Mouse (Mus musculus) embryonic fibroblast, embryonic 13.5 days (primary cell): ENCODE results near the gene Cep152. TPM values are rescaled to one million over a fixed set of nuclear protein-coding genes. Genes with fewer than 3 reads are reported as not detected.

Experiments
- H3K27ac ChIP-seq: 2 replicates; pipeline ENCODE4 v1.5.1; 2012; ENCODE audit warnings: low read length, control low read depth, inconsistent platforms; ENCODE audit not compliant: insufficient read depth
- H3K4me1 ChIP-seq: 2 replicates; pipeline ENCODE4 v1.6.1; 2011; ENCODE audit warnings: low read length; ENCODE audit not compliant: control insufficient read depth, insufficient read depth
- H3K4me3 ChIP-seq: 2 replicates; pipeline ENCODE4 v1.5.1; 2011; ENCODE audit warnings: mild to moderate bottlenecking, control low read depth, low read length; ENCODE audit not compliant: insufficient read depth
- CTCF ChIP-seq: IDR thresholded peaks from 2 replicates; pipeline ENCODE4 v1.5.1; 2011; ENCODE audit warnings: mild to moderate bottlenecking, control low read depth, low read length, moderate library complexity, borderline replicate concordance; ENCODE audit not compliant: insufficient read depth
- POLR2A ChIP-seq: IDR thresholded peaks from 2 replicates; pipeline ENCODE4 v1.6.1; 2011; ENCODE audit warnings: low read depth, mild to moderate bottlenecking, control low read depth, low read length, moderate library complexity
- polyA plus RNA-seq: library from polyadenylated mRNA; stranded (reverse); fragments of >200 nt; gene quantifications from 2 replicates; pipeline ENCODE4 v1.2.4, GENCODE M21; 2011; ENCODE audit warnings: low read depth; ENCODE audit not compliant: missing spikeins, insufficient read length

The Cep152 gene
- polyA plus RNA-seq, 1 experiment = 4.3 TPM

DNA sequence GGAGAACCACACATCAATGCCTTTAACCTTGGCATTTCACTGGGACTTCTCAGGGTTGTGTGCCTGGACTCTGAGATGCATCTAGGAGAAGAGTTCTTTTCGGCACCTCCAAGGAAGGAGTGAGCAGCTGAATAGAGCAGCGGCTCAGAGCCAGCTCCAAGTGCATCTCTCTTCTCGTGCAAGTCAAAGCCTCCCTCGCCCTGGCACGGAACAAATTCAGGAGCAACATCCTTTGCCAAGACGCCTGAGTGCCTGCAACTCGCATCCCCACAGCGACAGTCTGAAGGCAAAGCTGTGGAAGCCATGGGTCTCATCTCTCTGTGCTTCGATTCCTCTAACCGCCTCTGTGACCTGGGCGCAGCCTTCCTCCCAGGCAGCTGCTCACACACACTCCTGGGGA is 61.0 kb downstream of the Cep152 start:
- Histone ChIP-seq H3K4me3 (no peak overlapping the region), H3K27ac (no peak overlapping the region), H3K4me1 (no peaks in the 10 kb centered on the region)
- TF ChIP-seq CTCF (no peak), POLR2A (no peak)

DNA sequence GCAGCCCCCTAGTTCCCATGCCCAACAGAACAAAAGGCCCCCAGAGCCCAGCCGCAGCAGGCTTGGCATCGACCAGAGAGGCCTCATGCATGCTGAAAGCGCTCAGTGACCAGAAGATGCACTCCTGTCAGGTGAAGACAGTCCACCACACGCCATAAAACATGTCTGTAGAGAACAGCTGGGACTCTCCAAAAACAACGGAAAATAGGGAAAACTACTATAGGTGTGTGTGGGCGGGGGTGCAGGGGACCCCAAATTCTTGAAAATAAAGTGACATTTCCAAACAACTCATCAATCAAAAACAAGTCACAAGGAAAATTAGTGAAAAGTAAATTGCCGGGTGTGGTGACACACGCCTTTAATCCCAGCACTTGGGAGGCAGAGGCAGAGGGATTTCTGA is 62.5 kb downstream of the Cep152 start:
- Histone ChIP-seq H3K4me3 (no peak overlapping the region), H3K27ac (no peak overlapping the region), H3K4me1 (no peaks in the 10 kb centered on the region)
- TF ChIP-seq POLR2A (no peak), CTCF (no peak)

DNA sequence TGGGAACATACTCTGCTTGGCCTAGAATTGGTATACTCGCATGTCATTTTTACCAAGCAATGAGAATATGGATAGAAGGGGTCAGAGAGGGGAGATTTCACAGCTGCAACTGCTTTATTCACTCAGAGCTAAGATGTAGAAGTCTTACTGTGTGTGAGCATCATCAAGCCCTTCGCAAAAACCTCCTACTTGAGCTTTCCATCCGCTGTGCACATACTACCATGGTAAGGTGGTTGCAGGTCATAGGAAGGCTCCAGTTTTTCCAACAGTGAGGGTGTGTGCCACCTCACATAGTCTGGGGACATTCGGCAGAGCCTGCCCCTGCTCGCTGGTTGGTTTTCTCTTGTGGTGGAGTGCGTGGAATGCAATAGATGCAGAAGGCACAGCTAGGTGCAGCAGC is 64.9 kb downstream of the Cep152 start:
- H3K4me1 ChIP-seq = no peaks in the 10 kb centered on the region
- H3K4me3 ChIP-seq = no peak overlapping the region
- H3K27ac ChIP-seq = no peak overlapping the region
- no peak for TF ChIP-seq CTCF
- no peak for TF ChIP-seq POLR2A

DNA sequence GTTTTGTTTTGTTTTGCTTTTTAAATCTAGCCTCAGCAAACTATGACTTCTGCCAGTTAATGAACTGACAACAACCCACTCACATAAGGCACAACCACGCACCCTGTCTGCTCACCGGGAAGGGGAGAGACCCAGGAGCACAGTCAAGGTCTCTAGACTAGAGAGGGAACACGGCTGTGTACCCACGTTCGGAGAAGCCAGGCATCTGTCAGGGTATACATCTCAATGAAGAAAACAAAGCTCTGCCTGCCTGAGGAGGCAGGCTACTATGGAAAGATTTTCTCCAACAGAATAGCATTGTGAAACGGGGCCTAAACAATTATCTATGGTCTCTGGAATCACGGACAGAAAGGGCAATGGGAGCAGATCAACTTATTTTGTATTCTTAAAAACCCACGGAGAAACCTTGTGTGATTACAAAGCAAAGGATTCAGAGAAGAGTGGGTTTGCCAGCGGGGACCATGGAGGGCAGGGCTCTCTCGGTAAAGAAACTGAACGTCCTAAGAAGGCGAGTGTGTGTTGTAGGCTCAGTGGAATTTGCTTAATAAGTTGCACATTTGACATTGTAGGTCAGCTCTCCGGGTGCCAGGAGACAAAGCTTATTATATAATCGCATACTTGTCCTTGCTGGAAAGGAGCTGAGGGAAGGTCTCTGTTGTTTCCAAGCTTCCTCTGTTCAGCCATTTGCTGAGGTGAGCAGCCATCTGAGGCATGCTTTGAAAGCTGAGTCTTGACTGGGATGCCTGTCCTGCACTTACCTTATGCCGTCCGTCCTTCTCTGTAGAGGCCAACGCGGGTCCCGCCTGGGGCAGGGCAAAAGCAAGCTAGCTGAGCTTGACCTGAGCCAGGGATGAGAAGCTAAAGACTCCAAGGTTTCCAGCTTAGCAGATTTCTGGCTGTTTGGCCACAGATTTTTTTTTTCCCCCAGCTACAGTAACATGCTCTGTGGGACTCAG is 66.0 kb downstream of the Cep152 start:
- Histone ChIP-seq H3K4me3 (no peak overlapping the region), H3K27ac (no peak overlapping the region), H3K4me1 (no peaks in the 10 kb centered on the region)
- TF ChIP-seq CTCF (no peak), POLR2A (no peak)

DNA sequence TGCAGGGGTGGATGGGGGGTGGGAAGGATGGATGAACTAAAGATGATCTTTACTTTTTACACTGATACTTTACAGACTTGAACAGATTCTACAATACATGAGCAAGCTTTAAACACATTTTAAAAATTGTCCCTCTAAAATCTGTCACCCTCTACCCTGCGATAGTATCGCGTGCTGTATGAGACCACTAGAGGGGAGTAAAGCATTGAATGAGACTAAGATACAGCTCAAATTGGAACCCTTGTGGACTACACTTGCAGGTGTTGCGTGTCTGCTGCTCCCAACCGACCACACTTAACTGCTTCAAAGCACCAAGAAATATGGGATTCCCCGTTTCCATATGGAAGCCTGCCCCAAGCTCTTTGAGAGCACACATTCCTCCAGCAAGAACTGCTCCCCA is 69.1 kb downstream of the Cep152 start:
- H3K4me1 ChIP-seq = peaks cover 3% of the 10 kb centered on the region
- TF ChIP-seq POLR2A (no peak), CTCF (no peak)
- H3K27ac ChIP-seq = no peak overlapping the region
- H3K4me3 ChIP-seq = no peak overlapping the region

DNA sequence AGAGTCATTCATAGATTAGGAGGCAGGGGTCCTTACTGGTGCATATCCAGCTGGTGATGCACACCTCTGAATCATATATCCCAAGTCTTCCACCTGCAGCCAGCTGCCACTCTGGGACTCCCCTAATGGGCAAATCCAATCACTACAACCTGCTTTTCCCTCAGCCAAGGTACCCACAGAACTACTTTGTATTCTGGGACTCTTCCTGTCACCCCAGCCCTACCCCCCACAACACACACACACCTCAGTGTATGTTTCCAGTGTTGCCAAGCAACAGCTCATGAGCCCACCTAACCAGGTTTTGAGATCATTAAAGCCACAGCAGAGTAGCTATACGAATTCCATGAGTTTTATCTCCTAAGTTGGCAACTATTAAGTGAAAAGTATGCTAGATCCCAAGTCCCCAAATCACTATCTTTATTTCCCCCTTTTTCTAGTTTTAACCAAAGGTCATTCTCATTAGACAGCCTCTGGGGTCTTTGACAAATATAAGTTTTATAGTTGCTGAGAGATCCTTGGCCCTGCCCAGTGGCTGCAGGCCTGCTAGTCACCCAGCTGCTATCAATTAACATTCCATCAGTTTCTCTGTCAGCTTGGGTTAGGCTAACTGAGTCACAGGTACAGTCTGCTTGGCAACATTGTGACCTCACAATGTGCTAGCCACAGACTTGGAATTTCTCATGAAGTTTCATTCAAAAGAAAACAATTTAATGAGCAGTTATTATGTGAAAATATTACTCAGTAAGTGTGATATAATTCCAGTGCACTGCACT is 75.9 kb downstream of the Cep152 start:
- TF ChIP-seq POLR2A (no peak), CTCF (no peak)

DNA sequence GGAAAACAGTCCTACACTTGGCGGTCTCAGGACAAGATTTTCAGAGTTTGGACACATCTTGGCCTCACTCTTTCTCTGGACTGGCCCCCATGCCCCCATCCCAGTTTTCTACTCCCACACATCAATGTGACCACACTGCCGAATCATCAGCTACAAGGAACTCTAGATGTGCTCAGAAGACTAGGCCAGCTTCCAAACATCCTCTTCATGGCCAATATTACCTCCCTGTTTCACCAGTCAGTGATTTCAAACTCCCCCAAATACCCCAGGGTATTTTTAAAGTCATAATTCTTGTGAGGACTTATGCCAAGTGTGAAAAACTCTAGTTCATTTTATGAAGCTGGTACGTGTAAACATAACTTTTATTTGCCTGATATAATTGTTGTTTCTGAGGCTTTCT is 79.9 kb downstream of the Cep152 start:
- H3K4me1 ChIP-seq = peaks cover 9% of the 10 kb centered on the region
- H3K27ac ChIP-seq = peak overlapping the region; percentile 88
- no peak overlapping the region for H3K4me3 ChIP-seq
- TF ChIP-seq CTCF = no peak
- TF ChIP-seq POLR2A = no peak

More for the DNA sequence above, 75.9 kb downstream of the Cep152 start:
- Histone ChIP-seq H3K4me3 (no peak overlapping the region), H3K4me1 (peaks cover 3% of the 10 kb centered on the region), H3K27ac (0 out of 2 replicates have a peak overlapping the region, but pooled peaks have one; percentile 4)

DNA sequence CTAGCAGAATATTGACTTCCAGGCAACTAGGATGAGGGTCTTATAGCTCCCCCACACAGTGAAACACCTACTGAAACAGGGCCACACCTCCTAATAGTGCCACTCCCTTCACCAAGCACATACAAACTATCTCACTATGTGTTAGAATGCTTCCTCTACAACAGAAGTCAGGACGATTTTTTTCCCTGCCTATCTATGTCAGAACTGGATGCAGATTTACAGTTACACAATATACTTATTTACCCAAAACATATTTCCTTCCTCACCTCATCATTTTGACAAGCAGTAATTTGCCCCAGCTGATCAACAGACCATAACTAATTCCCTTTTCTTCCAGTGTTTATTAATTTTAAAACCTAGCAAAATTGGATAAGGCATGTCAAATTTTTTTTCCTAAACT is 81.3 kb downstream of the Cep152 start:
- H3K4me3 ChIP-seq = no peak overlapping the region
- TF ChIP-seq CTCF = no peak
- no peak for TF ChIP-seq POLR2A

DNA sequence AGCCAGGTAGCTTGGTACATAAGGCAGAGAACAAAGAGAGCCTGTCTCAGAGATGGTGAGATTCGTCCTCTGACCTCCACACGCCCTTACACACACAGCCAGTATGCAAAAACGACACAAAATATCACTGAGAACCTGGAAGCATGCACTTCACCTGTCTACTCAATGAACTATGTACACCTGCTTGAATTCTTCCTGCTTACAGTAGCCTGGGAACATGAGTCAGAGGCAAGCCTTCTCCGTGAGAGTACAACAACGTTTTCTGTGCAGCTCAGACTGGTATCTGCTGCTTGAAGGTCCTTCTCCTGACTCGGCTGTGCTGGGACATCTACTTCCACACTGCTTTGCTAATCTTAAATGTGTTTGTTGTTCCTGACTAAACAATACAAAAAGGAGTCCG is 83.5 kb downstream of the Cep152 start:
- H3K27ac ChIP-seq = peak overlapping the region; percentile 63
- peaks cover 14% of the 10 kb centered on the region for H3K4me1 ChIP-seq
- no peak overlapping the region for H3K4me3 ChIP-seq
- TF ChIP-seq CTCF (no peak), POLR2A (no peak)

More for the DNA sequence above, 81.3 kb downstream of the Cep152 start:
- H3K27ac ChIP-seq = no peak overlapping the region
- peaks cover 14% of the 10 kb centered on the region for H3K4me1 ChIP-seq

DNA sequence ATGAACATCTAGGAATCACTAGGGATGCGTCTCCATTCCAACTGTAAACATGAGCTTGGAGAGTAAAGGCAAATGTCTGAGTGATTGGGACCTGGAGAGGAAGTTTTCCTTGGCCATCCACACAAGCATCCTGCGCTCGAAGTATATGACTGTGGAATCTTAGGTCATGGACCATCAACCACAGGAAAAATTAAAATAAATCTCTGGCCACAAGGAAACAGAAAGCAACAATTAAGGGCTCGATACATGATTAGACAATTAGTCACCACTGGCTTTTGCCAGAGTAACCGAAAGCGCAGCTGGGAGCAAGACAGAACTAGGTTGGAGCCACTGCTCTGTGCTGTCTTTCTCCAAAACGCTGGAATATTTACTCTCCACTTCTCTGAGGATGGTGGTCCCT is 84.3 kb downstream of the Cep152 start:
- no peak overlapping the region for H3K4me3 ChIP-seq
- peaks cover 14% of the 10 kb centered on the region for H3K4me1 ChIP-seq
- H3K27ac ChIP-seq = peak overlapping the region; percentile 75
- TF ChIP-seq POLR2A = no peak
- no peak for TF ChIP-seq CTCF
